Mouse (Mus musculus) bone marrow macrophage, adult 2 months (primary cell): ENCODE results near the gene P2rx1.

ENCODE experiments used
- CTCF ChIP-seq: IDR thresholded peaks from 2 replicates; pipeline ENCODE4 v1.5.1; 2012; ENCODE audit warnings: low read depth, mild to moderate bottlenecking, low read length, moderate library complexity
- POLR2A ChIP-seq: IDR thresholded peaks from 2 replicates; pipeline ENCODE4 v1.6.1; 2012; ENCODE audit warnings: mild to moderate bottlenecking, low read depth, low read length, borderline replicate concordance

GRCm38 (mm10) chr11:73031536-73031935 lies 32.6 kb downstream of the P2rx1 start:
- TF ChIP-seq CTCF = no peak
- TF ChIP-seq POLR2A = no peak
